In the genomic region with DNA sequence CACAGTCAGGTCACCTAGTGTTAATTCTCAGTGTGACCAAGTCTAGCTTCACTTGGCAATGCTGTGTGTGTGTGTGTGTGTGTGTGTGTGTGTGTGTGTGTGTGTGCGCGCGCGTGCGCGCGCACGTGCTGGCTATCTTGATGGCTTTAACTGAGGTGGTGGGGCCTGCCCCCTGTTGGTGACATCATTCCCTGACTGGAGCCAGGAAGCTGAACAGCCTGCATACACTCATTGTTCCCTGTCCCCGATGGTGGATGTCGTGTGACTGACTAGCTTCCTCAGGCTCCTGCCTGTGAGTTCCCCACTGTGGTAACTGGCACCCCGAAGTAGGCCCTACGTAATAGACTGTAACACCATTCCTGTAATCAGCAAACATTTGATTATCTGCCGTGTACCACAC, we compare ENCODE assay signal across 9 mouse cellular contexts. TPM values are rescaled to one million over a fixed set of nuclear protein-coding genes. Genes with fewer than 3 reads are reported as not detected.
DNase-seq lines count a peak whose midpoint lies in the region; ATAC-seq and TF ChIP-seq lines count a peak whose summit lies in the region.
"Had no signal": no experiment of that assay in that cellular context is flagged by ENCODE, and none has a peak within 500 bp of the region (broad histone marks: within the 10 kb centered on the region; RNA-seq: fewer than 3 reads in every experiment).

No protein-coding gene starts in this region.

- no peaks in the 10 kb centered on the region for H3K36me3 ChIP-seq in hindbrain, embryonic 11.5 days (ENCODE audit: control insufficient read depth, insufficient read depth, low read length)
- H3K36me3 ChIP-seq in hindbrain, embryonic 13.5 days: peaks cover 22% of the 10 kb centered on the region
- peaks cover 15 to 77% of the 10 kb centered on the region in 2 experiments for H3K36me3 ChIP-seq in CH12.LX (replicated peaks in 1 of 2; ENCODE audit: control insufficient read depth in 1 of 2, insufficient read depth in 1 of 2, low read length in 1 of 2)
- H3K36me3 ChIP-seq in liver, embryonic 11.5 days (ENCODE audit: control insufficient read depth, insufficient read depth, low read length): peaks cover 3% of the 10 kb centered on the region

- H3K9ac ChIP-seq in hindbrain, embryonic 11.5 days (ENCODE audit: low read depth, low read length): no peak overlapping the region
- H3K9ac ChIP-seq in hindbrain, embryonic 13.5 days: no peak overlapping the region
- H3K9ac ChIP-seq in CH12.LX (ENCODE audit: insufficient read depth, low read depth): no peak overlapping the region
- no peak overlapping the region for H3K9ac ChIP-seq in liver, embryonic 11.5 days (ENCODE audit: low read depth, low read length)
- H3K9ac ChIP-seq: limb, embryonic 15.5 days had no signal

- H3K79me2 ChIP-seq in CH12.LX (replicated peaks; ENCODE audit: control insufficient read depth, extremely low read depth, insufficient read depth, poor library complexity, severe bottlenecking): no peaks in the 10 kb centered on the region

- ATAC-seq in hindbrain, embryonic 11.5 days (ENCODE audit: low FRiP score): no peak
- ATAC-seq in hindbrain, embryonic 13.5 days (ENCODE audit: low FRiP score): no peak
- 0 out of 2 replicates have a peak, but pooled peaks have one; percentile 23 for ATAC-seq in liver, embryonic 11.5 days (replicated peaks; ENCODE audit: low FRiP score)
- no peak for ATAC-seq in monocyte, adult 5-6 weeks (replicated peaks; ENCODE audit: insufficient number of reproducible peaks, low FRiP score, low TSS enrichment, poor library complexity, severe bottlenecking)

- no peak for TF ChIP-seq EP300 in CH12.LX (IDR thresholded peaks at IDR 0.05; ENCODE audit: low read length)

- H3K27me3 ChIP-seq in hindbrain, embryonic 11.5 days (ENCODE audit: control insufficient read depth, insufficient read depth, low read length): no peaks in the 10 kb centered on the region
- no peaks in the 10 kb centered on the region for H3K27me3 ChIP-seq in hindbrain, embryonic 13.5 days
- H3K27me3 ChIP-seq in CH12.LX (replicated peaks): no peaks in the 10 kb centered on the region
- no peaks in the 10 kb centered on the region for H3K27me3 ChIP-seq in liver, embryonic 11.5 days (replicated peaks; ENCODE audit: control insufficient read depth, insufficient read depth, low read length)
- H3K27me3 ChIP-seq: limb, embryonic 15.5 days had no signal

- dilution Hi-C loops in CH12.LX (cut with MboI; ENCODE audit: extremely low pct_ligation_motif_present, extremely low pct_unique_long_range_greater_than_20kb, low sequenced_read_pairs): no loop called here

- WGBS in hindbrain, embryonic 11.5 days: 70% methylated on average over 13 of the region's 13 CpGs
- 65% methylated on average over 13 of the region's 13 CpGs for WGBS in hindbrain, embryonic 13.5 days
- WGBS in liver, embryonic 11.5 days: 70% methylated on average over 11 of the region's 13 CpGs

- DNase-seq in hindbrain, embryonic 11.5 days (ENCODE audit: low spot score): peak; percentile 24
- DNase-seq in CH12.LX (ENCODE audit: extremely low read depth): peak; percentile 15
- peak; percentile 35 for DNase-seq in brain, embryonic 14.5 days (ENCODE audit: low read depth)
- DNase-seq in liver, embryonic 11.5 days (ENCODE audit: low spot score): no peak
- no peak for DNase-seq in adipocyte (ENCODE audit: low spot score)
- DNase-seq in cerebellum, adult 9-11 months: no peak

- no peaks in the 10 kb centered on the region for H3K4me1 ChIP-seq in hindbrain, embryonic 11.5 days (replicated peaks; ENCODE audit: control insufficient read depth, insufficient read depth, low read length)
- no peaks in the 10 kb centered on the region for H3K4me1 ChIP-seq in hindbrain, embryonic 13.5 days (replicated peaks)
- H3K4me1 ChIP-seq in CH12.LX (ENCODE audit: control insufficient read depth in 1 of 2, insufficient read depth in 2 of 2): no peaks in the 10 kb centered on the region
- no peaks in the 10 kb centered on the region for H3K4me1 ChIP-seq in liver, embryonic 11.5 days (replicated peaks; ENCODE audit: control insufficient read depth, insufficient read depth, low read length)

- no peak overlapping the region for H3K4me2 ChIP-seq in hindbrain, embryonic 11.5 days (replicated peaks; ENCODE audit: low read depth, low read length)
- no peak overlapping the region for H3K4me2 ChIP-seq in hindbrain, embryonic 13.5 days
- H3K4me2 ChIP-seq in CH12.LX (ENCODE audit: insufficient read depth, low read depth, poor library complexity, severe bottlenecking): no peak overlapping the region
- no peak overlapping the region for H3K4me2 ChIP-seq in liver, embryonic 11.5 days
- H3K4me2 ChIP-seq: limb, embryonic 15.5 days had no signal

- no peak for TF ChIP-seq POLR2A in CH12.LX (IDR thresholded peaks at IDR 0.05; ENCODE audit: low read depth, low read length)
- no peak for TF ChIP-seq POLR2A in brain, embryonic 14.5 days (IDR thresholded peaks at IDR 0.05; ENCODE audit: borderline replicate concordance, extremely low read depth, insufficient read depth, insufficient read length, poor library complexity, severe bottlenecking)

- in situ Hi-C loops in CH12.LX (cut with MboI; ENCODE audit: low pct_ligation_motif_present, low pct_unique_long_range_greater_than_20kb, low sequenced_read_pairs): no loop called here

- TF ChIP-seq RAD21 in CH12.LX (IDR thresholded peaks at IDR 0.05; ENCODE audit: low read depth, low read length): no peak

- no peak for TF ChIP-seq CTCF in CH12.LX (conservative IDR thresholded peaks at IDR 0.05 in 1 of 2, IDR thresholded peaks at IDR 0.05 in 1 of 2; ENCODE audit: low read depth in 2 of 2, low read length in 2 of 2)
- no peak for TF ChIP-seq CTCF in brain, embryonic 14.5 days (IDR thresholded peaks at IDR 0.05; ENCODE audit: borderline replicate concordance, extremely low read depth, insufficient read depth, insufficient read length)

- H3K9me3 ChIP-seq in hindbrain, embryonic 11.5 days (ENCODE audit: control insufficient read depth, low read length): no peaks in the 10 kb centered on the region
- H3K9me3 ChIP-seq in hindbrain, embryonic 13.5 days: no peaks in the 10 kb centered on the region
- H3K9me3 ChIP-seq in CH12.LX (replicated peaks; ENCODE audit: low read length): no peaks in the 10 kb centered on the region
- H3K9me3 ChIP-seq in liver, embryonic 11.5 days (ENCODE audit: control insufficient read depth, low read length): no peaks in the 10 kb centered on the region
- H3K9me3 ChIP-seq: limb, embryonic 15.5 days had no signal

- H3K4me3 ChIP-seq in hindbrain, embryonic 11.5 days (ENCODE audit: low read depth, low read length): no peak overlapping the region
- no peak overlapping the region for H3K4me3 ChIP-seq in hindbrain, embryonic 13.5 days
- H3K4me3 ChIP-seq in CH12.LX (replicated peaks in 1 of 3; ENCODE audit: low read depth in 2 of 3, low read length in 2 of 3, poor library complexity in 1 of 3): no peak overlapping the region
- H3K4me3 ChIP-seq in liver, embryonic 11.5 days (ENCODE audit: low read depth, low read length): no peak overlapping the region
- H3K4me3 ChIP-seq: limb, embryonic 15.5 days had no signal

- no peak overlapping the region for H3K27ac ChIP-seq in hindbrain, embryonic 11.5 days (ENCODE audit: low read depth, low read length)
- H3K27ac ChIP-seq in hindbrain, embryonic 13.5 days: no peak overlapping the region
- H3K27ac ChIP-seq in CH12.LX (ENCODE audit: insufficient read depth, low read depth): no peak overlapping the region
- no peak overlapping the region for H3K27ac ChIP-seq in liver, embryonic 11.5 days (ENCODE audit: low read depth, low read length)
- H3K27ac ChIP-seq: limb, embryonic 15.5 days had no signal

TF ChIP-seq in CH12.LX, 34 proteins besides CTCF, POLR2A, EP300 and RAD21:
- TF ChIP-seq BHLHE40 (IDR thresholded peaks at IDR 0.05; ENCODE audit: low read depth, low read length) (peak; percentile 48), NRF1 (IDR thresholded peaks at IDR 0.05; ENCODE audit: low read depth, low read length) (no peak)

RNA-seq across cellular contexts. Expression of gene Nlrc4, which starts 27.5 kb away (rescaled TPM):
- 0.22 and 0.32 TPM in 2 replicates for polyA plus RNA-seq in hindbrain, embryonic 11.5 days (2014; fragmentation: Nextera tagmentation; extraction: Ambion mirVana)
- polyA plus RNA-seq in hindbrain, embryonic 13.5 days (2015; fragmentation: Nextera tagmentation; extraction: Ambion mirVana): 0.29 and 0.53 TPM in 2 replicates
- total RNA-seq in CH12.LX (2012; rRNA removed) (1.9 and 2.0 TPM in 2 replicates), CH12.LX (2014; rRNA removed) (3.3 and 4.3 TPM in 2 replicates)
- 5.9 and 6.0 TPM in 2 replicates for polyA plus RNA-seq in CH12.LX (2012; ENCODE audit: insufficient read length, low read depth)
- 0.04 and 0.05 TPM in 2 replicates for polyA plus RNA-seq in brain, embryonic 14.5 days (2012; rRNA removed)
- 0.30 and 0.40 TPM in 2 replicates for polyA plus RNA-seq in liver, embryonic 11.5 days (2014; fragmentation: Nextera tagmentation; extraction: Ambion mirVana)
- total RNA-seq in monocyte, adult 5-6 weeks (2017): 16.7 to 19.4 TPM (median 18.0 TPM) in 3 replicates

RNA-seq across cellular contexts. Expression of gene Slc30a6, which starts 36.1 kb away (rescaled TPM):
- 29.8 and 30.0 TPM in 2 replicates for polyA plus RNA-seq in hindbrain, embryonic 11.5 days (2014; fragmentation: Nextera tagmentation; extraction: Ambion mirVana)
- polyA plus RNA-seq in hindbrain, embryonic 13.5 days (2015; fragmentation: Nextera tagmentation; extraction: Ambion mirVana): 29.0 and 29.5 TPM in 2 replicates
- 16.2 and 16.8 TPM in 2 replicates for total RNA-seq in CH12.LX (2012; rRNA removed)
- total RNA-seq in CH12.LX (2014; rRNA removed): 27.2 and 31.5 TPM in 2 replicates
- polyA plus RNA-seq in CH12.LX (2012; ENCODE audit: insufficient read length, low read depth): 17.1 and 19.7 TPM in 2 replicates
- 30.7 and 32.6 TPM in 2 replicates for polyA plus RNA-seq in brain, embryonic 14.5 days (2012; rRNA removed)
- 35.1 and 37.9 TPM in 2 replicates for polyA plus RNA-seq in liver, embryonic 11.5 days (2014; fragmentation: Nextera tagmentation; extraction: Ambion mirVana)
- total RNA-seq in monocyte, adult 5-6 weeks (2017): 9.7 to 17.0 TPM (median 10.1 TPM) in 3 replicates

RNA-seq across cellular contexts. Expression of gene Yipf4, which starts 57.8 kb away (rescaled TPM):
- 56.4 and 59.5 TPM in 2 replicates for polyA plus RNA-seq in hindbrain, embryonic 11.5 days (2014; fragmentation: Nextera tagmentation; extraction: Ambion mirVana)
- polyA plus RNA-seq in hindbrain, embryonic 13.5 days (2015; fragmentation: Nextera tagmentation; extraction: Ambion mirVana): 49.1 and 52.1 TPM in 2 replicates
- total RNA-seq in CH12.LX (2012; rRNA removed) (28.9 and 32.9 TPM in 2 replicates), CH12.LX (2014; rRNA removed) (77.7 and 81.3 TPM in 2 replicates)
- 41.6 and 42.8 TPM in 2 replicates for polyA plus RNA-seq in CH12.LX (2012; ENCODE audit: insufficient read length, low read depth)
- 26.3 and 37.3 TPM in 2 replicates for polyA plus RNA-seq in brain, embryonic 14.5 days (2012; rRNA removed)
- 46.3 and 51.7 TPM in 2 replicates for polyA plus RNA-seq in liver, embryonic 11.5 days (2014; fragmentation: Nextera tagmentation; extraction: Ambion mirVana)
- 67.2 to 82.9 TPM (median 81.1 TPM) in 3 replicates for total RNA-seq in monocyte, adult 5-6 weeks (2017)

Comparison
In these comparisons a context has a peak if more than half of its experiments do, and no peak if none do; other contexts are left out.
1. DNase-seq: peak in hindbrain, embryonic 11.5 days (single experiment), CH12.LX (single experiment) and brain, embryonic 14.5 days (single experiment); none in liver, embryonic 11.5 days (single experiment), adipocyte (single experiment) and cerebellum, adult 9-11 months (single experiment).